Mouse (Mus musculus): ENCODE data around the gene Utp14b. TPM values are rescaled to one million over a fixed set of nuclear protein-coding genes. Genes with fewer than 3 reads are reported as not detected.

Utp14b gene
- 4.4 and 4.9 TPM in 2 replicates for polyA plus RNA-seq (2012; rRNA removed)

DNA sequence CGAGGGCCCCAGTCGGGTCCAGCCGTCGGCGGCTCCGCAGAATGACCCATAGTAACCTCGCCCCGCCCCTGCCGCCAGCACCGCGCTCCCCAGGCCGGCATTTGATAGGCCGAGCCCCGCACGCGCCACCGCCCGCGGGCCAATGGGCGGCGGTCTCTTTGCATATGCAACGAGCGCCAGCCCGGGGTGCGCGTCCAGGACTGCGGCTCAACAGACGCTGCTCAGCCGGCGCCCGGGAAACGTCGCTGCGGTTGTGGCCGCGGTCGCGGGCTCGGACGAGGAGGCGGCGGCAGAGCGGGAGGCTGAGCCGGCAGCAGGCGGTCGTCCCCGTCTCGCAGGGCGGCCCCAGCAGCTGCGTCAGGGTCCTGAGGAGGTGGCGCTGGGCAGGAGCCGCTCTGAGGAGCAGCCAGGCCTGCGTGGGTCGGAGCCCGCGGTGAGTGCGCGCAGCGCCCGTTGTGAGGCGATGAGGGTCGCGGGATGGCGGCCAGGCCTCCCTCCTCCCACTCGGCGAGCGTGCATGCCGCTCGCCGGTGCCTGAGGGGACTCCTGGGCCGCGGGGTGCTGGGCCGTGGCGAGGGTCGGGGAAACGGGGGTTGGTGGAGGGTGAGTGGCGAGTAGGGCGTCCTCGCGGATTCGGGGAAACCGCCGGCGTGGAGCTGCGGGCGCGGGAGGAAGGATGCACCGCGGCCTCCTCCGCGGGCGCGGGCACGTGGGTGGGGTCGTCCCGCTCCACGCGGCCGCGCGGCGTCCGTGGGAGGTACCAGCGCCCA, at the start of gene Utp14b, which contains the start of gene Acsl3:
Utp14b (plus strand) TSS at position 368 of the 770 bp plus-strand sequence.
Acsl3 (plus strand) TSS at position 155 of the 770 bp plus-strand sequence.

Other genes starting within 250 kb of the Utp14b start
- gene Farsb, start 169.1 kb upstream of the Utp14b start, polyA plus RNA-seq (2012; rRNA removed): 76.0 and 76.9 TPM in 2 replicates
- 0.11 and 0.36 TPM in 2 replicates for gene Mogat1, start 147.0 kb upstream of the Utp14b start, polyA plus RNA-seq (2012; rRNA removed)
- gene BC035947, start 145.9 kb upstream of the Utp14b start, polyA plus RNA-seq (2012; rRNA removed): 1.1 and 1.3 TPM in 2 replicates
- gene Acsl3, start 213 bp upstream of the Utp14b start, polyA plus RNA-seq (2012; rRNA removed): 43.3 and 45.0 TPM in 2 replicates
- 1.3 and 2.2 TPM in 2 replicates for gene Kcne4, start 158.7 kb downstream of the Utp14b start, polyA plus RNA-seq (2012; rRNA removed)

Data from central nervous system, embryonic 14 days (tissue).